Mouse (Mus musculus) G1E (cell line): Measurements from ENCODE around the gene Msi1. TPM values are rescaled to one million over a fixed set of nuclear protein-coding genes. Genes with fewer than 3 reads are reported as not detected.

ENCODE experiments used
- ATAC-seq: 2 replicates; pipeline ENCODE4 v1.8.0; 2016; ENCODE audit warnings: mild to moderate bottlenecking; ENCODE audit not compliant: insufficient number of reproducible peaks, poor library complexity, low FRiP score, severe bottlenecking; ENCODE audit errors: extremely low read depth
- DNase-seq: peaks from one replicate; pipeline ENCODE4 v3.0.0; 2012; ENCODE audit warnings: low spot score
- H3K27me3 ChIP-seq: 2 replicates; pipeline ENCODE4 v1.6.1; 2012; ENCODE audit warnings: mild to moderate bottlenecking, low read length, inconsistent platforms; ENCODE audit not compliant: insufficient read depth
- H3K36me3 ChIP-seq: replicated peaks from 2 replicates; pipeline ENCODE3; 2012; ENCODE audit warnings: mild to moderate bottlenecking, inconsistent platforms
- H3K4me1 ChIP-seq: 2 replicates; pipeline ENCODE4 v1.6.1; 2012; ENCODE audit warnings: low read depth, low read length, inconsistent platforms, mixed read lengths; ENCODE audit not compliant: insufficient read depth
- H3K4me3 ChIP-seq: 2 replicates; pipeline ENCODE4 v1.5.1; 2012; ENCODE audit warnings: low read depth, mild to moderate bottlenecking, inconsistent platforms, low read length, moderate library complexity, mixed read lengths
- H3K9me3 ChIP-seq: replicated peaks from 2 replicates; pipeline ENCODE4 v1.6.1; 2012; ENCODE audit warnings: inconsistent platforms
- CTCF ChIP-seq: IDR thresholded peaks from 2 replicates; pipeline ENCODE4 v1.5.1; 2012; ENCODE audit warnings: low read depth, low read length, inconsistent platforms, mixed read lengths
- GATA1 ChIP-seq: IDR thresholded peaks from 2 replicates; pipeline ENCODE4 v1.6.1; 2012; ENCODE audit warnings: borderline replicate concordance, low read length, inconsistent platforms, mixed read lengths
- GATA2 ChIP-seq: IDR thresholded peaks from 2 replicates; pipeline ENCODE4 v1.6.1; 2012; ENCODE audit warnings: low read depth, low read length, inconsistent platforms, borderline replicate concordance
- POLR2AphosphoS5 ChIP-seq: IDR thresholded peaks from 2 replicates; pipeline ENCODE4 v1.6.1; 2012; ENCODE audit warnings: low read depth, low read length, inconsistent platforms; ENCODE audit not compliant: insufficient replicate concordance
- TAL1 ChIP-seq: conservative IDR thresholded peaks from 2 replicates; pipeline ENCODE4 v1.6.1; 2012; ENCODE audit warnings: low read depth, low read length, inconsistent platforms, mixed read lengths
- polyA plus RNA-seq: library from polyadenylated mRNA; stranded (reverse); fragments of >175 nt; gene quantifications from 2 replicates; pipeline ENCODE4 v1.2.3, GENCODE M21; 2012
- total RNA-seq, 2 experiments: library from RNA; stranded (forward) in 1 of 2; stranded (reverse) in 1 of 2; fragments of 200-1000 nt in 1 of 2; fragments of >200 nt in 1 of 2; fragmentation: Nextera tagmentation in 1 of 2; gene quantifications; 2 replicates each; pipeline ENCODE4 v1.2.3; 2014 to 2017

Msi1 gene
- total and polyA plus RNA-seq, 3 experiments: 0.55 to 6.7 (median 3.4) TPM

GRCm38 (mm10) chr5:115503035-115503434 lies 73.6 kb downstream of the Msi1 start:
- H3K9me3 ChIP-seq: 0 out of 2 replicates have a peak, but pooled peaks cover 4% of the 10 kb centered on the region
- peaks cover 18% of the 10 kb centered on the region for H3K4me1 ChIP-seq
- ATAC-seq (no peak), DNase-seq (no peak)
- no peak overlapping the region for H3K4me3 ChIP-seq
- TF ChIP-seq CTCF (no peak), GATA2 (no peak), TAL1 (no peak), POLR2AphosphoS5 (no peak), GATA1 (no peak)
- H3K36me3 ChIP-seq: no peaks in the 10 kb centered on the region
- peaks cover 31% of the 10 kb centered on the region for H3K27me3 ChIP-seq

Other genes with a start within 250 kb of the Msi1 start
- gene Cabp1, start 235.2 kb upstream of the Msi1 start, total RNA-seq (2014; fragmentation: Nextera tagmentation): not detected in 2 replicates
- gene Cabp1, start 235.2 kb upstream of the Msi1 start, total RNA-seq (2017): 0.06 and 0.27 TPM in 2 replicates
- gene Cabp1, start 235.2 kb upstream of the Msi1 start, polyA plus RNA-seq: not detected in 2 replicates
- gene Pop5, start 193.8 kb upstream of the Msi1 start, total RNA-seq (2014; fragmentation: Nextera tagmentation): 24.2 and 25.5 TPM in 2 replicates
- 61.2 and 82.5 TPM in 2 replicates for gene Pop5, start 193.8 kb upstream of the Msi1 start, total RNA-seq (2017)
- 18.6 and 28.3 TPM in 2 replicates for gene Pop5, start 193.8 kb upstream of the Msi1 start, polyA plus RNA-seq
- gene Rnf10, start 156.7 kb upstream of the Msi1 start, total RNA-seq (2014; fragmentation: Nextera tagmentation): 59.7 and 87.3 TPM in 2 replicates
- gene Rnf10, start 156.7 kb upstream of the Msi1 start, total RNA-seq (2017): 56.9 and 57.3 TPM in 2 replicates
- gene Rnf10, start 156.7 kb upstream of the Msi1 start, polyA plus RNA-seq: 201 and 202 TPM in 2 replicates
- 41.1 and 42.9 TPM in 2 replicates for gene Coq5, start 149.9 kb upstream of the Msi1 start, total RNA-seq (2014; fragmentation: Nextera tagmentation)
- 51.6 and 56.9 TPM in 2 replicates for gene Coq5, start 149.9 kb upstream of the Msi1 start, total RNA-seq (2017)
- gene Coq5, start 149.9 kb upstream of the Msi1 start, polyA plus RNA-seq: 23.4 and 25.0 TPM in 2 replicates
- gene Dynll1, start 128.6 kb upstream of the Msi1 start, total RNA-seq (2014; fragmentation: Nextera tagmentation): 1,458 and 1,815 TPM in 2 replicates
- 554 and 587 TPM in 2 replicates for gene Dynll1, start 128.6 kb upstream of the Msi1 start, total RNA-seq (2017)
- gene Dynll1, start 128.6 kb upstream of the Msi1 start, polyA plus RNA-seq: 445 and 449 TPM in 2 replicates
- gene Srsf9, start 102.4 kb upstream of the Msi1 start, total RNA-seq (2014; fragmentation: Nextera tagmentation): 38.1 and 47.6 TPM in 2 replicates
- 88.0 and 111 TPM in 2 replicates for gene Srsf9, start 102.4 kb upstream of the Msi1 start, total RNA-seq (2017)
- gene Srsf9, start 102.4 kb upstream of the Msi1 start, polyA plus RNA-seq: 114 and 127 TPM in 2 replicates
- 90.0 and 96.0 TPM in 2 replicates for gene Gatc, start 88.4 kb upstream of the Msi1 start, total RNA-seq (2014; fragmentation: Nextera tagmentation)
- 5.6 and 8.6 TPM in 2 replicates for gene Gatc, start 88.4 kb upstream of the Msi1 start, total RNA-seq (2017)
- 11.7 and 13.9 TPM in 2 replicates for gene Gatc, start 88.4 kb upstream of the Msi1 start, polyA plus RNA-seq
- 27.8 and 31.8 TPM in 2 replicates for gene Triap1, start 88.4 kb upstream of the Msi1 start, total RNA-seq (2014; fragmentation: Nextera tagmentation)
- gene Triap1, start 88.4 kb upstream of the Msi1 start, total RNA-seq (2017): 45.5 and 47.0 TPM in 2 replicates
- 5.3 and 14.1 TPM in 2 replicates for gene Triap1, start 88.4 kb upstream of the Msi1 start, polyA plus RNA-seq
- 312 and 362 TPM in 2 replicates for gene Cox6a1, start 80.6 kb upstream of the Msi1 start, total RNA-seq (2014; fragmentation: Nextera tagmentation)
- gene Cox6a1, start 80.6 kb upstream of the Msi1 start, total RNA-seq (2017): 143 and 153 TPM in 2 replicates
- gene Cox6a1, start 80.6 kb upstream of the Msi1 start, polyA plus RNA-seq: 1,989 and 2,415 TPM in 2 replicates
- gene Pla2g1b, start 36.7 kb downstream of the Msi1 start, total RNA-seq (2014; fragmentation: Nextera tagmentation): not detected in 2 replicates
- not detected in 2 replicates for gene Pla2g1b, start 36.7 kb downstream of the Msi1 start, total RNA-seq (2017)
- 0.18 TPM in 1 of 2 replicates, not detected in the other for gene Pla2g1b, start 36.7 kb downstream of the Msi1 start, polyA plus RNA-seq
- gene Sirt4, start 55.1 kb downstream of the Msi1 start, total RNA-seq (2014; fragmentation: Nextera tagmentation): 27.5 and 29.7 TPM in 2 replicates
- gene Sirt4, start 55.1 kb downstream of the Msi1 start, total RNA-seq (2017): 9.3 and 14.8 TPM in 2 replicates
- 8.0 and 13.3 TPM in 2 replicates for gene Sirt4, start 55.1 kb downstream of the Msi1 start, polyA plus RNA-seq
- gene Pxn, start 77.1 kb downstream of the Msi1 start, total RNA-seq (2014; fragmentation: Nextera tagmentation): 17.8 and 25.8 TPM in 2 replicates
- 12.0 and 14.2 TPM in 2 replicates for gene Pxn, start 77.1 kb downstream of the Msi1 start, total RNA-seq (2017)
- gene Pxn, start 77.1 kb downstream of the Msi1 start, polyA plus RNA-seq: 62.9 and 63.3 TPM in 2 replicates
- 870 and 980 TPM in 2 replicates for gene Rplp0, start 129.9 kb downstream of the Msi1 start, total RNA-seq (2014; fragmentation: Nextera tagmentation)
- 1,362 and 1,673 TPM in 2 replicates for gene Rplp0, start 129.9 kb downstream of the Msi1 start, total RNA-seq (2017)
- 712 and 915 TPM in 2 replicates for gene Rplp0, start 129.9 kb downstream of the Msi1 start, polyA plus RNA-seq
- 78.5 and 96.0 TPM in 2 replicates for gene Gcn1l1, start 135.7 kb downstream of the Msi1 start, total RNA-seq (2014; fragmentation: Nextera tagmentation)
- gene Gcn1l1, start 135.7 kb downstream of the Msi1 start, total RNA-seq (2017): 44.6 and 45.7 TPM in 2 replicates
- 137 and 158 TPM in 2 replicates for gene Gcn1l1, start 135.7 kb downstream of the Msi1 start, polyA plus RNA-seq
- 62.2 and 63.3 TPM in 2 replicates for gene Rab35, start 202.3 kb downstream of the Msi1 start, total RNA-seq (2014; fragmentation: Nextera tagmentation)
- gene Rab35, start 202.3 kb downstream of the Msi1 start, total RNA-seq (2017): 69.1 and 78.2 TPM in 2 replicates
- gene Rab35, start 202.3 kb downstream of the Msi1 start, polyA plus RNA-seq: 74.5 and 88.3 TPM in 2 replicates